Mouse (Mus musculus) embryonic fibroblast, embryonic 13.5 days (primary cell): Measurements from ENCODE around the gene Fam162a. TPM values are rescaled to one million over a fixed set of nuclear protein-coding genes. Genes with fewer than 3 reads are reported as not detected.
A peak's percentile ranks its signal among the peaks of the same experiment; 100 is the strongest.
"Not testable (repeated sequence)": the region's sequence is repeated elsewhere in the genome, so short reads cannot be mapped to it uniquely, and the experiment has no call there.

ENCODE experiments used
- H3K27ac ChIP-seq: 2 replicates; pipeline ENCODE4 v1.5.1; 2012; ENCODE audit warnings: low read length, control low read depth, inconsistent platforms; ENCODE audit not compliant: insufficient read depth
- H3K4me1 ChIP-seq: 2 replicates; pipeline ENCODE4 v1.6.1; 2011; ENCODE audit warnings: low read length; ENCODE audit not compliant: control insufficient read depth, insufficient read depth
- H3K4me3 ChIP-seq: 2 replicates; pipeline ENCODE4 v1.5.1; 2011; ENCODE audit warnings: mild to moderate bottlenecking, control low read depth, low read length; ENCODE audit not compliant: insufficient read depth
- CTCF ChIP-seq: IDR thresholded peaks from 2 replicates; pipeline ENCODE4 v1.5.1; 2011; ENCODE audit warnings: mild to moderate bottlenecking, control low read depth, low read length, moderate library complexity, borderline replicate concordance; ENCODE audit not compliant: insufficient read depth
- POLR2A ChIP-seq: IDR thresholded peaks from 2 replicates; pipeline ENCODE4 v1.6.1; 2011; ENCODE audit warnings: low read depth, mild to moderate bottlenecking, control low read depth, low read length, moderate library complexity
- polyA plus RNA-seq: library from polyadenylated mRNA; stranded (reverse); fragments of >200 nt; gene quantifications from 2 replicates; pipeline ENCODE4 v1.2.4, GENCODE M21; 2011; ENCODE audit warnings: low read depth; ENCODE audit not compliant: missing spikeins, insufficient read length

Fam162a gene
- 220 and 237 TPM in 2 replicates for polyA plus RNA-seq

- no peak for TF ChIP-seq CTCF
- peak; percentile 98 for TF ChIP-seq POLR2A
- 0 out of 2 replicates have a peak, but pooled peaks cover 5% of the 10 kb centered on the region for H3K4me1 ChIP-seq
- H3K4me3 ChIP-seq: peak within 1 kb of the TSS; percentile 97
- peak within 1 kb of the TSS; percentile 100 for H3K27ac ChIP-seq
Observed at GRCm38 (mm10) chr16:36071450-36072379, at the start of gene Fam162a, which contains the start of gene Ccdc58. Fam162a (minus strand) TSS chr16:36071594. Ccdc58 (plus strand) TSS chr16:36071685.

GRCm38 (mm10) chr16:36115751-36116150 lies 44.4 kb upstream of the Fam162a start:
- not testable (repeated sequence) for H3K4me1 ChIP-seq, H3K27ac ChIP-seq, H3K4me3 ChIP-seq

GRCm38 (mm10) chr16:36111486-36111885 lies 40.1 kb upstream of the Fam162a start:
- not testable (repeated sequence) for H3K4me1 ChIP-seq, H3K4me3 ChIP-seq, H3K27ac ChIP-seq

GRCm38 (mm10) chr16:36102211-36102610 lies 30.8 kb upstream of the Fam162a start:
- Histone ChIP-seq H3K27ac (no peak overlapping the region), H3K4me1 (no peaks in the 10 kb centered on the region), H3K4me3 (no peak overlapping the region)
- TF ChIP-seq POLR2A (no peak), CTCF (no peak)

- no peak overlapping the region for H3K4me3 ChIP-seq
- H3K27ac ChIP-seq: no peak overlapping the region
- H3K4me1 ChIP-seq: no peaks in the 10 kb centered on the region
- TF ChIP-seq POLR2A (no peak), CTCF (no peak)
Observed at GRCm38 (mm10) chr16:36101526-36101925, 30.1 kb upstream of the Fam162a start.

GRCm38 (mm10) chr16:36097813-36098499 lies 26.6 kb upstream of the Fam162a start:
- H3K4me3 ChIP-seq, H3K4me1 ChIP-seq, H3K27ac ChIP-seq: not testable (repeated sequence)

DNA sequence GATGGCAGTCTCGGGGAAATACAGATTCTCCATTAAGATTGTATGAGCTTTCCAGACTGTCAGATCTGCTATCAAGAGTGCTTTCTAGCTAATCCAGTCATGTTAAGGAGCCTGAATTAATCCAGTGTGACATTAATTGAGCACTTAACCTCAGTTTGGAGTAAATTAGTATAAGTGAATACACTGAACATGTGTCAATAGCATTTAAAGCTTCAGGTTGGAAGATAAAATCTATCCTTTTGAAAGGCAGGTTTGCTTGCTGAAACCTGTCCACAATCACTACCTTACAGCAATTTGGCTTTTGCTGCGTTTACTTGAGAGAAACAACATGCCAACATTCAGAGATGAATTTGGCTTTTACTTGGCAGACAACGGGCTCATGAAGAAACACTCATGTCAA lies 22.7 kb upstream of the Fam162a start:
- no peak for TF ChIP-seq CTCF
- TF ChIP-seq POLR2A: no peak
- no peak overlapping the region for H3K4me3 ChIP-seq
- H3K4me1 ChIP-seq: no peaks in the 10 kb centered on the region
- no peak overlapping the region for H3K27ac ChIP-seq

DNA sequence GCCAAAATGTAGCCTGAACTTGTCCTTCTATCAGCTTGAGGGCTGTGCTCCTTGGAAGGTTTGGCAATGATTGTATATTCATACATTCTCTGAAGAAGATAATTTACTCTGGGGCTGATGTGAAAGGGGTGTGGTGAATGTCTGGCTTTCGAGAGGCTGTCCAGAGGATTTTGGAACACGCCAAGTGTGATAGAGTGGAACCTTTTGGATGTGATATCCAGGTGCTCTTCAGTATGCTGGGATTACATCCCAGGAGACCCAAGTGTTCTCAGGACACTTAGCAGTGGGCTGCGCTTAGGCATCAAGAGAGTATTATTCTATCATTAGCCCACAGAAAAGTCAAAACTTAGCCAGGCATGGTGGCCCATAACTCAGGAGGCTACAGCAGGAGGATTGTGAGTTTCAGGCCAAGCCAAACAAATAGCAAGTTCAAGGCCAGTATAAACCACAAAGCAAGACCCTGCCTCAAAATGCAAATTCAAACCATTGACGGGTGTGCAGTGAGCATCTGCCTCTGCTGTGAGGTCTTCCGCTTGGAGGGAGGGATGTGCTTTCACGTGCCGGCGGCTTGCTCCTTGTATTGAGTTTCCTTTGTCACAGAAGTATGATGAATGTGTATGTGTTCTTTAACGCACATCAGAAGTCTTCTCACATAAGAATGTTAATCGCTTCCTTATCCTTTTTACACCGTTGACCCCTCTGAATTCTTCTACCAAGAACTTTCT lies 19.6 kb upstream of the Fam162a start:
- Histone ChIP-seq H3K4me1 (no peaks in the 10 kb centered on the region), H3K4me3 (no peak overlapping the region), H3K27ac (no peak overlapping the region)
- TF ChIP-seq CTCF: no peak
- TF ChIP-seq POLR2A: no peak

GRCm38 (mm10) chr16:36089850-36090616 lies 18.6 kb upstream of the Fam162a start:
- no peak for TF ChIP-seq POLR2A
- TF ChIP-seq CTCF: no peak
- no peak overlapping the region for H3K27ac ChIP-seq
- no peak overlapping the region for H3K4me3 ChIP-seq
- no peaks in the 10 kb centered on the region for H3K4me1 ChIP-seq
